Mouse (Mus musculus) Patski (cell line): ENCODE measurements at regions not wholly inside any gene's neighbourhood (a gene's known extent, or its start where the extent isn't known, plus 50 kb on each side); places are given as distances from the start of the nearest gene placed in this dataset.

Experiments
- ATAC-seq: fragments of 100-300 bp; one replicate; pipeline ENCODE4 v1.8.0; 2021
- CTCF ChIA-PET: fragments of 350-600 bp; sonication (Branson Sonifier 250); formaldehyde crosslinking; loops from one replicate; lab custom pipeline; 2022; ENCODE audit warnings: inconsistent platforms; lab: Charles Lee
- POLR2A ChIA-PET: fragments of 350-600 bp; sonication (Branson Sonifier 250); formaldehyde crosslinking; loops from one replicate; lab custom pipeline; 2022; ENCODE audit warnings: antibody characterized with exemption, inconsistent platforms; lab: Charles Lee
- DNase-seq: peaks from one replicate; pipeline ENCODE4 v3.0.0-alpha.2; 2011; ENCODE audit warnings: low read depth, low spot score
- H3K27me3 ChIP-seq: fragments of 371-371 bp; one replicate; pipeline ENCODE4 v1.5.1; 2021
- CTCF ChIP-seq: fragments of 100-300 bp; IDR thresholded peaks from one replicate; pipeline ENCODE4 v1.5.1; 2021
- in situ Hi-C: fragments of 300-500 bp; cut with MboI; formaldehyde crosslinking; loops from 3 replicates; pipeline ENCODE4 v1.11.1; 2018; ENCODE audit warnings: low pct_unique_long_range_greater_than_20kb, mixed read lengths

GRCm38 (mm10) chr11:44153576-44153975 lies 246.3 kb upstream of the Il12b start:
- in situ Hi-C loops = no loop called here
- ATAC-seq (no peak), DNase-seq (no peak)
- POLR2A ChIA-PET = no interaction called here
- H3K27me3 ChIP-seq = no peaks in the 10 kb centered on the region
- CTCF ChIA-PET = no interaction called here
- no peak for TF ChIP-seq CTCF

GRCm38 (mm10) chr11:44155591-44155990 lies 244.3 kb upstream of the Il12b start:
- DNase-seq (no peak), ATAC-seq (no peak)
- no peaks in the 10 kb centered on the region for H3K27me3 ChIP-seq
- ChIA-PET POLR2A (interaction anchor here (0.7 to 1.1 kb wide), 2 partner anchors 223 to 386 kb away, joined by 3 read pairs; no protein-coding TSS in a partner anchor), CTCF (interaction anchor here (1.1 to 1.2 kb wide), 2 partner anchors 22 to 180 kb away, joined by 3 read pairs; no protein-coding TSS in a partner anchor)
- no peak for TF ChIP-seq CTCF
- in situ Hi-C loops = no loop called here

- no peak for DNase-seq
- H3K27me3 ChIP-seq = no peaks in the 10 kb centered on the region
- TF ChIP-seq CTCF = no peak
- ATAC-seq = no peak
- in situ Hi-C loops = no loop called here
- POLR2A ChIA-PET = interaction anchor here (0.7 to 1.1 kb wide), 2 partner anchors 223 to 386 kb away, joined by 3 read pairs; no protein-coding TSS in a partner anchor
- CTCF ChIA-PET = interaction anchor here (1.1 to 1.2 kb wide), 2 partner anchors 23 to 179 kb away, joined by 3 read pairs; no protein-coding TSS in a partner anchor
These were observed 243.8 kb upstream of the Il12b start for GRCm38 (mm10) chr11:44156081-44156480.

- ChIA-PET CTCF (interaction anchor here (1.1 to 1.4 kb wide), 3 partner anchors 12 to 178 kb away, joined by 3 read pairs; no protein-coding TSS in a partner anchor), POLR2A (interaction anchor here (0.7 to 1.1 kb wide), 3 partner anchors 45 to 387 kb away, joined by 3 read pairs; no protein-coding TSS in a partner anchor)
- in situ Hi-C loops = no loop called here
- DNase-seq = no peak
- ATAC-seq = no peak
- H3K27me3 ChIP-seq = no peaks in the 10 kb centered on the region
- no peak for TF ChIP-seq CTCF
These were observed 243.1 kb upstream of the Il12b start for GRCm38 (mm10) chr11:44156490-44157345.

- DNase-seq (no peak), ATAC-seq (no peak)
- in situ Hi-C loops = no loop called here
- POLR2A ChIA-PET = no interaction called here
- no peaks in the 10 kb centered on the region for H3K27me3 ChIP-seq
- CTCF ChIA-PET = interaction anchor here (1.4 kb wide), 1 partner anchor 14 kb away, joined by 3 read pairs; no protein-coding TSS in a partner anchor
- TF ChIP-seq CTCF = no peak
These were observed 241.6 kb upstream of the Il12b start for GRCm38 (mm10) chr11:44158236-44158635.

- H3K27me3 ChIP-seq = no peaks in the 10 kb centered on the region
- ChIA-PET CTCF (interaction anchor here (0.9 to 1.7 kb wide), 3 partner anchors 12 to 169 kb away, joined by 3 to 4 read pairs (median 3); no protein-coding TSS in a partner anchor), POLR2A (no interaction called here)
- DNase-seq = no peak
- ATAC-seq = no peak
- no peak for TF ChIP-seq CTCF
- in situ Hi-C loops = no loop called here
These were observed 238.0 kb upstream of the Il12b start for GRCm38 (mm10) chr11:44161734-44162418.

GRCm38 (mm10) chr11:44163049-44163448 lies 236.8 kb upstream of the Il12b start:
- in situ Hi-C loops = no loop called here

GRCm38 (mm10) chr11:44163748-44164147 lies 236.1 kb upstream of the Il12b start:
- no peaks in the 10 kb centered on the region for H3K27me3 ChIP-seq
- DNase-seq (no peak), ATAC-seq (no peak)
- in situ Hi-C loops = no loop called here
- ChIA-PET CTCF (no interaction called here), POLR2A (no interaction called here)
- no peak for TF ChIP-seq CTCF

More at GRCm38 (mm10) chr11:44163049-44163448, 236.8 kb upstream of the Il12b start:
- CTCF ChIA-PET = interaction anchor here (1.2 kb wide), 1 partner anchor 11 kb away, joined by 3 read pairs; no protein-coding TSS in a partner anchor
- H3K27me3 ChIP-seq = no peaks in the 10 kb centered on the region
- POLR2A ChIA-PET = interaction anchor here (0.7 kb wide), 1 partner anchor 42 kb away, joined by 4 read pairs; no protein-coding TSS in a partner anchor
- no peak for TF ChIP-seq CTCF
- DNase-seq (no peak), ATAC-seq (no peak)

GRCm38 (mm10) chr11:44164186-44164585 lies 235.7 kb upstream of the Il12b start:
- CTCF ChIA-PET = interaction anchor here (0.7 kb wide), 1 partner anchor 10 kb away, joined by 3 read pairs; no protein-coding TSS in a partner anchor
- in situ Hi-C loops = no loop called here

More at GRCm38 (mm10) chr11:44164186-44164585, 235.7 kb upstream of the Il12b start:
- DNase-seq = no peak
- no peaks in the 10 kb centered on the region for H3K27me3 ChIP-seq
- ATAC-seq = no peak
- no peak for TF ChIP-seq CTCF
- POLR2A ChIA-PET = no interaction called here
